Mouse (Mus musculus): ENCODE measurements around the gene Bicra. TPM values are rescaled to one million over a fixed set of nuclear protein-coding genes. Genes with fewer than 3 reads are reported as not detected.

Gene Bicra
- total and polyA plus RNA-seq, 2 experiments from 2014 or later, result 4.1 to 7.0 TPM

GRCm38 (mm10) chr7:16028102-16028927 lies 19.4 kb downstream of the Bicra start:
- H3K27me3 ChIP-seq (ENCODE audit: insufficient read depth, low read length), result no peaks in the 10 kb centered on the region
- WGBS, result 76% methylated on average over 6 of the region's 6 CpGs
- TF ChIP-seq CTCF (IDR thresholded peaks at IDR 0.05), result peak; percentile 19
- H3K27ac ChIP-seq (ENCODE audit: low read depth, low read length), result no peak overlapping the region; the same call in 1 of the 2 replicates
- H3K9ac ChIP-seq (replicated peaks; ENCODE audit: low read length, poor library complexity, severe bottlenecking), result no peak overlapping the region
- H3K4me1 ChIP-seq (ENCODE audit: insufficient read depth, low read length), result no peaks in the 10 kb centered on the region
- ATAC-seq (ENCODE audit: low FRiP score) (no peak), DNase-seq (ENCODE audit: low spot score) (no peak)
- H3K4me2 ChIP-seq (ENCODE audit: low read depth, low read length, poor library complexity, severe bottlenecking), result no peak overlapping the region
- no peaks in the 10 kb centered on the region for H3K9me3 ChIP-seq (ENCODE audit: low read length)
- no peak overlapping the region for H3K4me3 ChIP-seq (ENCODE audit: low read depth, low read length)
- H3K36me3 ChIP-seq (ENCODE audit: insufficient read depth, low read length), result no peaks in the 10 kb centered on the region

- H3K9me3 ChIP-seq (ENCODE audit: low read length), result no peaks in the 10 kb centered on the region
- no peaks in the 10 kb centered on the region for H3K27me3 ChIP-seq (ENCODE audit: insufficient read depth, low read length)
- H3K4me1 ChIP-seq (ENCODE audit: insufficient read depth, low read length), result no peaks in the 10 kb centered on the region
- TF ChIP-seq CTCF (IDR thresholded peaks at IDR 0.05), result no peak
- H3K4me2 ChIP-seq (ENCODE audit: low read depth, low read length, poor library complexity, severe bottlenecking), result no peak overlapping the region
- no peaks in the 10 kb centered on the region for H3K36me3 ChIP-seq (ENCODE audit: insufficient read depth, low read length)
- H3K4me3 ChIP-seq (ENCODE audit: low read depth, low read length), result no peak overlapping the region
- DNase-seq (ENCODE audit: low spot score) (no peak), ATAC-seq (ENCODE audit: low FRiP score) (no peak)
- 90% methylated on average over 8 of the region's 8 CpGs for WGBS
- H3K9ac ChIP-seq (replicated peaks; ENCODE audit: low read length, poor library complexity, severe bottlenecking), result no peak overlapping the region
- no peak overlapping the region for H3K27ac ChIP-seq (ENCODE audit: low read depth, low read length)
Measured at GRCm38 (mm10) chr7:16024603-16025222, 23.0 kb downstream of the Bicra start.

- H3K27me3 ChIP-seq (ENCODE audit: insufficient read depth, low read length), result no peaks in the 10 kb centered on the region
- no peak for TF ChIP-seq CTCF (IDR thresholded peaks at IDR 0.05)
- no peak for DNase-seq (ENCODE audit: low spot score)
- H3K4me2 ChIP-seq (ENCODE audit: low read depth, low read length, poor library complexity, severe bottlenecking), result no peak overlapping the region
- H3K4me1 ChIP-seq (ENCODE audit: insufficient read depth, low read length), result no peaks in the 10 kb centered on the region
- no peak for ATAC-seq (ENCODE audit: low FRiP score)
- H3K9me3 ChIP-seq (ENCODE audit: low read length), result no peaks in the 10 kb centered on the region
- H3K9ac ChIP-seq (replicated peaks; ENCODE audit: low read length, poor library complexity, severe bottlenecking), result no peak overlapping the region
- H3K4me3 ChIP-seq (ENCODE audit: low read depth, low read length), result no peak overlapping the region
- H3K36me3 ChIP-seq (ENCODE audit: insufficient read depth, low read length), result no peaks in the 10 kb centered on the region
- 94% methylated on average over 5 of the region's 5 CpGs for WGBS
- H3K27ac ChIP-seq (ENCODE audit: low read depth, low read length), result no peak overlapping the region
Measured at GRCm38 (mm10) chr7:16019256-16020094, 28.2 kb downstream of the Bicra start.

- H3K36me3 ChIP-seq (ENCODE audit: insufficient read depth, low read length), result no peaks in the 10 kb centered on the region
- H3K27ac ChIP-seq (ENCODE audit: low read depth, low read length), result no peak overlapping the region
- no peak overlapping the region for H3K4me3 ChIP-seq (ENCODE audit: low read depth, low read length)
- no peak overlapping the region for H3K9ac ChIP-seq (replicated peaks; ENCODE audit: low read length, poor library complexity, severe bottlenecking)
- no peaks in the 10 kb centered on the region for H3K9me3 ChIP-seq (ENCODE audit: low read length)
- DNase-seq (ENCODE audit: low spot score), result no peak
- H3K4me1 ChIP-seq (ENCODE audit: insufficient read depth, low read length), result no peaks in the 10 kb centered on the region
- no peak for ATAC-seq (ENCODE audit: low FRiP score)
- WGBS, result 86% methylated on average over 9 of the region's 9 CpGs
- no peaks in the 10 kb centered on the region for H3K27me3 ChIP-seq (ENCODE audit: insufficient read depth, low read length)
- no peak for TF ChIP-seq CTCF (IDR thresholded peaks at IDR 0.05)
- H3K4me2 ChIP-seq (ENCODE audit: low read depth, low read length, poor library complexity, severe bottlenecking), result no peak overlapping the region
Measured at GRCm38 (mm10) chr7:16018016-16018810, 29.5 kb downstream of the Bicra start.

- TF ChIP-seq CTCF (IDR thresholded peaks at IDR 0.05), result no peak
- no peak overlapping the region for H3K4me2 ChIP-seq (ENCODE audit: low read depth, low read length, poor library complexity, severe bottlenecking)
- no peak overlapping the region for H3K4me3 ChIP-seq (ENCODE audit: low read depth, low read length)
- ATAC-seq (ENCODE audit: low FRiP score) (no peak), DNase-seq (ENCODE audit: low spot score) (no peak)
- H3K36me3 ChIP-seq (ENCODE audit: insufficient read depth, low read length), result no peaks in the 10 kb centered on the region
- H3K27me3 ChIP-seq (ENCODE audit: insufficient read depth, low read length), result no peaks in the 10 kb centered on the region
- no peak overlapping the region for H3K9ac ChIP-seq (replicated peaks; ENCODE audit: low read length, poor library complexity, severe bottlenecking)
- 81% methylated on average over 5 of the region's 5 CpGs for WGBS
- H3K4me1 ChIP-seq (ENCODE audit: insufficient read depth, low read length), result no peaks in the 10 kb centered on the region
- H3K9me3 ChIP-seq (ENCODE audit: low read length), result no peaks in the 10 kb centered on the region
- no peak overlapping the region for H3K27ac ChIP-seq (ENCODE audit: low read depth, low read length)
Measured at GRCm38 (mm10) chr7:16015384-16015783, 32.3 kb downstream of the Bicra start.

Measured in midbrain, postnatal 0 days (tissue).